Mouse (Mus musculus): Measurements from ENCODE around the gene Pak1. TPM values are rescaled to one million over a fixed set of nuclear protein-coding genes. Genes with fewer than 3 reads are reported as not detected.

Pak1 gene
- polyA plus RNA-seq, 2 experiments, result 4.3 to 8.2 TPM

DNA sequence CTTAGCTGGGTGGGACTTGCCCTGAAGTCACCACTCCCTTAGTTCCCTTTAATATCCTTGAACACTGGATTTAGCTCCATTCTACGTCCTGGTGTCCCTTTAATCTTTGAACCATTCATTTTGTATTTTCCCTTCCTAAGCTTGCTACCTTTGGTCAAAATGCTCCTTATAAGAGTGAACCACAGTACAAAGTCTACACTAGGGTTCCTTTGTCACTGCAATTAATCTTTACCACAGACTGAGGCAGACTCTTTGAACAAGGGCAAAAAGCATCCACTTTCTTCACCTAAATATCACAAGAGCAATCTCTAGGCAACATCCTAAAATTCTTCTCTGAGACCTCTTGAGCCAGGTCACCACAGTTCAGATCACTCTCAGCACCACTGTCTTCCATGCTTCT, 8.1 kb upstream of the Pak1 start:
- ATAC-seq (ENCODE audit: insufficient read depth), result no peak
- no peak for DNase-seq (ENCODE audit: low read depth in 3 of 3, low spot score in 3 of 3)
- no peaks in the 10 kb centered on the region for H3K9me3 ChIP-seq (ENCODE audit: control insufficient read depth, low read length)
- no peak overlapping the region for H3K4me2 ChIP-seq (ENCODE audit: low read depth)
- no peak overlapping the region for H3K4me3 ChIP-seq (ENCODE audit: insufficient read depth in 1 of 2, low read depth in 2 of 2, low read length in 2 of 2)
- TF ChIP-seq EP300 (IDR thresholded peaks at IDR 0.05; ENCODE audit: low read depth), result no peak
- no peak overlapping the region for H3K9ac ChIP-seq (replicated peaks)
- H3K27me3 ChIP-seq (ENCODE audit: control insufficient read depth, insufficient read depth, low read length), result no peaks in the 10 kb centered on the region; the same call in 1 of the 2 replicates
- no peak overlapping the region for H3K27ac ChIP-seq
- H3K36me3 ChIP-seq (replicated peaks; ENCODE audit: control insufficient read depth, insufficient read depth, low read depth), result no peaks in the 10 kb centered on the region
- 50% methylated on average over 1 of the region's 1 CpGs for WGBS (ENCODE audit: insufficient replicate concordance)
- no peaks in the 10 kb centered on the region for H3K4me1 ChIP-seq (replicated peaks; ENCODE audit: control insufficient read depth in 2 of 2, insufficient read depth in 2 of 2, low read length in 1 of 2)

DNA sequence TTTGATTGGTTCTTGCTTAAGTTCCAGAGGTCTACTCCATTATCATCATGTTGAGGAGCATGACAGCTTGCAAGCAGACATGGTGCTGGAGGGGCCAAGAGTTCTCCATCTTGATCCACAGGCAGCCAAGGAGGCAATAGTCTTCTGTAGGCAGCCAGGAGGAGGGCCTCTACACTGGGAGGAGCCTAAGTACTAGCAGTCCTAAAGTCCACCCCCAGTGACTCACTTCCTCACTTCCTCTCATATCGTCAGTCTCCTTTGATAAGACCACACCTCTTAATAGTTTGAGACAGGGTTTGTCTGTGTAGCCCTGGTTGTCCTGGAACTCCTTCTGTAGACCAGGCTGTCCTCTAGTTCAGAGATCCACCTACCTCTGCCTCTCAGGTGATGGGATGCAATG, 7.5 kb upstream of the Pak1 start:
- no peak overlapping the region for H3K9ac ChIP-seq (replicated peaks)
- peaks cover 4% of the 10 kb centered on the region for H3K27me3 ChIP-seq (ENCODE audit: control insufficient read depth, insufficient read depth, low read length)
- DNase-seq (ENCODE audit: low read depth in 3 of 3, low spot score in 3 of 3) (no peak), ATAC-seq (ENCODE audit: insufficient read depth) (no peak)
- H3K9me3 ChIP-seq (ENCODE audit: control insufficient read depth, low read length), result no peaks in the 10 kb centered on the region
- no peak overlapping the region for H3K4me2 ChIP-seq (ENCODE audit: low read depth)
- 0% methylated on average over 1 of the region's 1 CpGs for WGBS (ENCODE audit: insufficient replicate concordance)
- TF ChIP-seq EP300 (IDR thresholded peaks at IDR 0.05; ENCODE audit: low read depth) (no peak), CTCF (IDR thresholded peaks at IDR 0.05; ENCODE audit: low read depth) (no peak)
- no peak overlapping the region for H3K4me3 ChIP-seq (ENCODE audit: insufficient read depth in 1 of 2, low read depth in 2 of 2, low read length in 2 of 2)
- no peaks in the 10 kb centered on the region for H3K4me1 ChIP-seq (replicated peaks; ENCODE audit: control insufficient read depth in 2 of 2, insufficient read depth in 2 of 2, low read length in 1 of 2)
- H3K36me3 ChIP-seq (replicated peaks; ENCODE audit: control insufficient read depth, insufficient read depth, low read depth), result no peaks in the 10 kb centered on the region
- no peak overlapping the region for H3K27ac ChIP-seq

DNA sequence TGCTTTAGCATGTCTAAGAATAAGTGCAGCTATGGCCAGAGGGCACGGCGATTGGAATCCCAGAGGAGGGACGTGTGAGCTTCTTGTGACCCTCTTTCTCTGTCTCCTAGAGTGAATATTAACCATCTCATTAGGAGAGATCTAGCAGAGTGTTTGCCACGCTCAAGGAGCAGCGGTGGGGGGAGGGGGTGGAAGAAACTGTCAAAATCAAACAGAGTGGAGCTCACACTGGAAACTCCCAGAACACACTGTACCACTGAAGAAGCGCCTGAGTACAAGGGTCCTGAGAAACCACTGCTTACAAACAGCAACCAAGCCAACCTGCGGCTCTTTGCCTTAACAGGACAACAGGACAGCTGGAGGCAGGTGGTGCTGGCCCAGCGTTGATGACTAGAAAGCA, 6.8 kb upstream of the Pak1 start:
- 53% methylated on average over 8 of the region's 8 CpGs for WGBS (ENCODE audit: insufficient replicate concordance)
- no peaks in the 10 kb centered on the region for H3K9me3 ChIP-seq (ENCODE audit: control insufficient read depth, low read length)
- peaks cover 4% of the 10 kb centered on the region for H3K27me3 ChIP-seq (ENCODE audit: control insufficient read depth, insufficient read depth, low read length)
- no peak for TF ChIP-seq CTCF (IDR thresholded peaks at IDR 0.05; ENCODE audit: low read depth)
- TF ChIP-seq EP300 (IDR thresholded peaks at IDR 0.05; ENCODE audit: low read depth), result no peak
- H3K36me3 ChIP-seq (replicated peaks; ENCODE audit: control insufficient read depth, insufficient read depth, low read depth), result no peaks in the 10 kb centered on the region
- DNase-seq (ENCODE audit: low read depth in 3 of 3, low spot score in 3 of 3), result no peak
- H3K9ac ChIP-seq (replicated peaks), result no peak overlapping the region
- no peak overlapping the region for H3K4me2 ChIP-seq (ENCODE audit: low read depth)
- no peak overlapping the region for H3K27ac ChIP-seq
- H3K4me3 ChIP-seq (ENCODE audit: insufficient read depth in 1 of 2, low read depth in 2 of 2, low read length in 2 of 2), result no peak overlapping the region
- no peaks in the 10 kb centered on the region for H3K4me1 ChIP-seq (replicated peaks; ENCODE audit: control insufficient read depth in 2 of 2, insufficient read depth in 2 of 2, low read length in 1 of 2)
- no peak for ATAC-seq (ENCODE audit: insufficient read depth)

DNA sequence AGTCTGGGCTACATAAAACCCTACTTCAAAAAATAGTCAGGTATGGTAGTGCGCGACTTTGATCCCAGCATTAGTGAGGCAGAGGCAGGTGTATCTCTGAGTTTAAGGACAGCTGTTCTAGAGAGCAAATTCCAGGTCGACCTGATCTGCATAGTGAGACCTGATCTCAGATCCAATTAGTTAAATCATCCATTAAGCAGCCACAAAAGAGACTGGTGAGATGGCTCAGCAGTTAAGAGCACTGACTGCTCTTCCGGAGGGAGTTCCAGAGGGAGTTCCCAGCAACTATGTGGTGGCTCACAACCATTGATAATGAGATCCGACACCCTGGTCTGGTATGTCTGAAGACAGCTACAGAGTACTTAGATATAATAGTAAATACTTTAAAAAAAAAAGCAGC, 4.8 kb upstream of the Pak1 start:
- 57% methylated on average over 5 of the region's 5 CpGs for WGBS (ENCODE audit: insufficient replicate concordance)
- no peaks in the 10 kb centered on the region for H3K36me3 ChIP-seq (replicated peaks; ENCODE audit: control insufficient read depth, insufficient read depth, low read depth)
- no peak overlapping the region for H3K4me3 ChIP-seq (ENCODE audit: insufficient read depth in 1 of 2, low read depth in 2 of 2, low read length in 2 of 2)
- DNase-seq (ENCODE audit: low read depth in 3 of 3, low spot score in 3 of 3) (no peak), ATAC-seq (ENCODE audit: insufficient read depth) (no peak)
- no peak overlapping the region for H3K27ac ChIP-seq
- H3K9me3 ChIP-seq (ENCODE audit: control insufficient read depth, low read length), result no peaks in the 10 kb centered on the region
- no peak overlapping the region for H3K9ac ChIP-seq (replicated peaks)
- peaks cover 18% of the 10 kb centered on the region for H3K27me3 ChIP-seq (ENCODE audit: control insufficient read depth, insufficient read depth, low read length)
- TF ChIP-seq EP300 (IDR thresholded peaks at IDR 0.05; ENCODE audit: low read depth) (no peak), CTCF (IDR thresholded peaks at IDR 0.05; ENCODE audit: low read depth) (no peak)
- no peak overlapping the region for H3K4me2 ChIP-seq (ENCODE audit: low read depth)
- no peaks in the 10 kb centered on the region; a peak in 1 of 4 replicates for H3K4me1 ChIP-seq (replicated peaks; ENCODE audit: control insufficient read depth in 2 of 2, insufficient read depth in 2 of 2, low read length in 1 of 2)

DNA sequence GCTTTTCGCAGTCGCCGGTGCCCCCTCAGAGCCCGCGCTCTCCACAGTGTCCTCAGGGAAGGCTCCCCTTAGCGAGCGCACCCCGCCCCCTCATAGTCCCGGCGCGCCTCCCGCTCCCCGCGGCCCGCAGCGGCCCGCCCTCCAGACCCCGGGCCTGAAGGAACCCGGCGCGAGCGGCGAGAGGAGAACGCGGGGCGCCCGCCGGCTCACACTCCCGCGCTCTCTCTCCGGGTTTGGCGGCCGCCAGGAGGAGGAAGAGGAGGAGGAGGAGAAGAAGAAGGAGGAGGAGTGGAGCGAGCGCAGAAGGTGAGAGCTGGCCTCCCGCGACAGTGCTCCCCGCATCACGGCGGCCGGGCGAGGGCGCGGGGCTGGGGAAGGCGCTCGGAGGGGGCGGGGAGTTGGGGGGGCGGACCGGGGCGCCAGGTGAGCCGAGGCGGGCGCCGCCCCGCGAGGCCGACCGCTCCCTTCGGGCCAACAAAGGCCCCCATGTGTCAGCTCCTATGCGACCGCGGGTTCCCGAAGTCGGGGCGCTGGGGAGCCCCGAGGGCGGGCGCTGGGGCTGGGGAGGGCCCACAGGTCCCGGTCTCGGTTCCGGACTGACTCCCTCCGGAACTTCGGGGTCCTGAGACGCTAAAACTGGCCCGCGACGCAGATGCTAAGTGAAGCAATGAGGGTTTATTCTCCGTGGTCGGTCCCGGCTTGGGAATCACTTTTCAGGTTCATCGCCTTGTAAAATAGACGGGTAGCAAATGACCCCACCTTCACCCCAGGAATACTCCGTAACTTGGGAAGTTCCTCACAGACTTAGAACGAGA, 535 bp downstream of the Pak1 start:
- Histone ChIP-seq H3K36me3 (replicated peaks; ENCODE audit: control insufficient read depth, insufficient read depth, low read depth) (no peaks in the 10 kb centered on the region), H3K4me3 (ENCODE audit: insufficient read depth in 1 of 2, low read depth in 2 of 2, low read length in 2 of 2) (peak overlapping the region; percentile 61 to 67), H3K9ac (replicated peaks) (peak overlapping the region; percentile 51), H3K27me3 (ENCODE audit: control insufficient read depth, insufficient read depth, low read length) (peaks cover 41% of the 10 kb centered on the region), H3K4me2 (ENCODE audit: low read depth) (peak overlapping the region; percentile 97), H3K4me1 (replicated peaks; ENCODE audit: control insufficient read depth in 2 of 2, insufficient read depth in 2 of 2, low read length in 1 of 2) (no peaks in the 10 kb centered on the region; a peak in 1 of 4 replicates), H3K9me3 (ENCODE audit: control insufficient read depth, low read length) (no peaks in the 10 kb centered on the region), H3K27ac (no peak overlapping the region)
- peak in 1 of 3 experiments; percentile 12 for DNase-seq (ENCODE audit: low read depth in 3 of 3, low spot score in 3 of 3)
- WGBS (ENCODE audit: insufficient replicate concordance), result under 1% methylated on average over 82 of the region's 84 CpGs
- TF ChIP-seq CTCF (IDR thresholded peaks at IDR 0.05; ENCODE audit: low read depth), result no peak
- TF ChIP-seq EP300 (IDR thresholded peaks at IDR 0.05; ENCODE audit: low read depth), result no peak
- ATAC-seq (ENCODE audit: insufficient read depth), result peak; percentile 74

All from liver, embryonic 14.5 days (tissue).